Mouse (Mus musculus): ENCODE data around the gene Hnrnpll.

The Hnrnpll gene

DNA sequence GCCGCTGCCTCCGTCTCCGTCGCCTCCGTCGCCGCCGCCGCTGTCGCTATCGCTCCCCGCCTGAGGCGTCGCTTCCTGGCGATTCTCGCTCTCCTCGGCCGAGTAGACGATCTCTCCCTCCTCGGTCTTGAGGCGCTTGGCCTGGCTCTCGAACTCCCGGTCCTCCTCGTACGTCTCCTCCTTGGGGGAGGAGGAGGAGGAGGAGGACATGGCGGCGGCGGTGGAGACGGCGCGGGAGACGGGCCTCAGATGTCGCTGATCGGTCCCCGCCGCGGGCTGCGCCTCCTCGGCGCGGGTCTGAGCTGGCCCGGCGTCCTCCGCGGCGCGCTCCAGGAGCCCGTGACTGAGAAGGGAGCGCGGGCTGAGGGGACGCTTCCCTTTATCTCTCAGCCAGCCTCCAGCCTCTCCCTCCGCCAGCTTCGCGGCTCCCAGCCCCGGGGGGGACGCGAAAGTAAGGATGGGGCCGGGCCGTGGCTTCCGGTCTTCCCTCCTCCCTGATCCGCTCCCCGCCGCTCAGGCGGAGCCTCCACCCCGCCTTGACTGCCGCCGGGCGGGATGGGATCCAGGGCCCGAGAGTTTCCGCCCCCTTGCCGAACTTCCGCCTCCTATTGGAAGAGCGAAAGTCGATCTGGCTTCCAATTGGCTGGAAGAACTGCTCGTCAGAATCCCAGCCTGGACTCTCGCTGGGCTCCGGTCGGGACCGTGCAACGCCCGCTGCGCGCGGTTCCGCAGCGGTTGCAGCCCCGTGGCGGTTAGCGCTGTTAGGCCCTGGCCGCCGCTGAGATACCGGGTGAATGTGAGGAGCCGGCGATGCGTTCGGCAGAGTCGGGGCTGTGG lies at the start of gene Hnrnpll:
Gene Hnrnpll, minus strand, starts transcription at position 552 of the 837 bp plus-strand sequence.
- DNase-seq (ENCODE audit: low read depth), result peak; percentile 98

DNA sequence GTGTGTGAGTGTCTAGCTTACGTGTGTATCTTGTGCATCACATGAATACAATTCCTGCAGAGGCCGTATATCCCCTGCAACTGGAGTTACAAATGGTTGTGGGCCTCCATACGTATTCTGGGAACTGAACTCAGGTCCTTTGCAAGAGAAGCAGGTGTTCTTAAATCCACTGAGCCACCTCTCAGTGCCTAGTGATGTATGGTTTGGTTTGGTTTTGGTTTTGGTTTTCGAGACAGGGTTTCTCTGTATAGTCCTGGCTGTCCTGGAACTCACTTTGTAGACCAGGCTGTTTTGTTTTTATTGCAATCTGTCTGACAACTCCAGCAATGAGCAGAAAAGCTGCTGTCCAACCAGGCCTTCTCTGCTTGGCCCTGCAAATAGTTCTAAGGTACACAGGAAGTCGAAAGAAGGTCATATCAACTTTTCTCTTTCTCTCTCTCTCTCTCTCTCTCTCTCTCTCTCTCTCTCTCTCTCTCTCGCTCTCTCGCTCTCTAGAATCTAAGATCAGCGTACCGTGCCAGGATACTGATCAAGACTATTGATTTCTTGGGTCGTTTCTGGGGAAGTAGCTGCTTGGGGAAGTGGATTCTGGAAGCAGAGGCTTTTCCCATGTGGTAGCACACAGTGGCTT lies 43.3 kb upstream of the Hnrnpll start:
- no peak for DNase-seq (ENCODE audit: low read depth)

DNA sequence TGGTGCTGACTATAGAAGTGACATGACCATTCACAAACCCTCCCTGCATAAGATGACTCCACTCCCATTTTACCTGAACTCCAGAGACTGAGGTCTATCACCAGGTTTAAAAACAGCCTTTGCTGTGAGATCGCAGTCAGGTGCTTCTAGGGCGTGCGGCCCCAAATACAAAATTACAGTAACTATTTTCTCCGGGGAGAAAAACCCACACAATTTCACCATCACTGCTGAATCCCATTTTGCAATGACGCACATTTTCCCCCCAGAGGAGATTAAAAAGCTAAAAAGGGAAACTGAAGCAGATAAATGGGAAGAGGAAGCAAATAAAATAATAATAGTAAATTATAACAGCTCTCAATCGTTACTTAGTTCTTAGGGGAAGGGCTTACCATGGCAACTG lies 37.7 kb upstream of the Hnrnpll start:
- DNase-seq (ENCODE audit: low read depth), result peak; percentile 57

DNA sequence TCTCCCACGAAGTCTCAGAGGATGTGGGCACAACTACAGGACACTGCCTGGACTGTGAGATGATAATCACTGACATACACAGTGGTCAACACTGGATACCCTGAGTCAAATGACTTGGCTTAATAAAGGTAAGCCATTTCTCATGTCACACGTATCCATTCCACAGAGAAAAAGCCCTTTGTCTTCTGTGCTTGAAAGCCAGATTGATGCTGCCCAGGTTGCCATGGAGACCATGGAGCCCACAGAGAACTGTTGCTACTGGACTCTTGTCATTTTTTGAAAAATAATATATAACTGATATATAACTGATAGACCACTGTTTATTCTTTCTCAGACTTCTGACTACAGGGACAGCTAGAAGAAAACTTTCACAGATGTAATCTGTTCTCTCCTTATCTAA lies 35.1 kb upstream of the Hnrnpll start:
- no peak for DNase-seq (ENCODE audit: low read depth)

DNA sequence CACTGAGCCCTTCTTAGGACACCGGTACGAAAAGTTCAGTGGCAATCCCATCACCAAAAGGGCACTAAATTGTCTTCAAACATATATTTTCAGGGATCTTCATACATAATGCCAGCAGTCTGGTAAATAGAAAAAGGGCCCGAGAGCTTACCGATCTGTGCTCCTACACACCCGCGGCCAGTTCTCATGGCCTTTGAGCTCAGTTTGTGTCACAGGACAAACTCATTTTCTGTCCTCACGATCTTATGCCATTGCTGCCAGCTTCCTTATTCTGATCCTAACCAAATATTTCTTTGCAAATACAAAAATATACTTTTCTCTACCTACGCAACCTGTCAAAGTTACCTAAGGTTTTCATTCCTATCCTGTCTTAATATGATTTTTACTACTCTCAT lies 34.6 kb upstream of the Hnrnpll start:
- DNase-seq (ENCODE audit: low read depth), result no peak

DNA sequence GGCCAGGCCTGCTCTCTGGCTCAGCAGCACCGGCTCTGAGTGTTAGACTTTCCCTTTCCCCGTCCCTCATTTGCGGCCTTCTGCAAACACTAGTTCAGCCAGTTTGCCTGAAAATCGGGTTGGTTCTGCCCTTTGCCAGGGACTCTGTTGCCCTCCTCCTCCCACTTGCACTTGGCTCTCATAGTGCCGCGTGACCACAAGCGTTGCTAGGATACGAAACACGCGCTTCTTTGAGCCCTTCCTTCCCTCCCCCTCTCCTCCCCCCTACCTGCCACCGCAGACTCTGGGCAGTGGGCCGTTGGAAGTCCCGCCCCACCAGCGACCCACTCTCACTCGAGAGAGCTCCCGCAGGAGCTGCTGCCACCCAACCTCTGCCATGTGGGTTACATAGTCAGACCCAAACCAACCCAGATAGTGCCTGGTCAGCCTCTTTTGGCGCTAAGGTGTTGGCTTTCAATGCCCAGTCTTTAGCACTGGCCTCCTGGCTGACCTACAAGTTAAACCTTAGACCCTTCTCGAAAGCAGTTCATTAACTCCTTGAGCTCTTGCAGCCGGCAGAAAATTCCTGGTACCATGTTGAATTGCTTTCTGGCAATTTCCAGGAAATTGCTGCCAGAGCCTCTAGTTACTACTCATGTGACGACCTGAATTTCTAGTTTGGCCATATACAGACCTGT lies 34.0 kb upstream of the Hnrnpll start:
- DNase-seq (ENCODE audit: low read depth), result no peak

DNA sequence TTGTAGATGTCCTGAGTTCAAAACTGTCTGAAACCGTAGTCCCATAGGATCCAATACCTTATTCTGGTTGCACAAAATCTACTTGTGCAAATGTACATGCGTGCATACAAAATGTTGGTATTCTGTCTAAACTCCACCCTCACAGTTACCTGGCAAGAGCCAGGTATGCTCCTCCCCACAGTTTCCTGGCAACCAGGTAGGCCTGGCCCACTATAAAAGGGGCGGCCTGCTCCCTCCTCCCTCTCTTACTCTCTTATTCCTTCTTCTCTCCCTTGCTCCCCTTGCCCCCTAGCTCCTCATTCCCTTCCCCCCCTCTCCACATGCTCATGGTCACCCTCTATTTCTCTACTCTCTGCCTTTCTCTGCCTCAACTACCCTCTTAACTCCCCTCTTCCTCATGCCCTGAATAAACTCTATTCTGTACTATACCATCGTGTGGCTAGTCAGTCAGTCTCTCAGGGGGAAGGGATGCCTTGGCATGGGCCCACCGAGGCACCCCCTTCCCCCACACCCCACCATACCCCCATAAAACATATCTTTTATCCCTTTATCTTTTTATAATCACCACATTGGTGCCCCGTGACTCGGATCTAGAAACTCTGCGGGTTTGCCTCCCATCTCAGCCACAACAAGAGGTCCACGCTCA lies 33.2 kb upstream of the Hnrnpll start:
- no peak for DNase-seq (ENCODE audit: low read depth)

DNA sequence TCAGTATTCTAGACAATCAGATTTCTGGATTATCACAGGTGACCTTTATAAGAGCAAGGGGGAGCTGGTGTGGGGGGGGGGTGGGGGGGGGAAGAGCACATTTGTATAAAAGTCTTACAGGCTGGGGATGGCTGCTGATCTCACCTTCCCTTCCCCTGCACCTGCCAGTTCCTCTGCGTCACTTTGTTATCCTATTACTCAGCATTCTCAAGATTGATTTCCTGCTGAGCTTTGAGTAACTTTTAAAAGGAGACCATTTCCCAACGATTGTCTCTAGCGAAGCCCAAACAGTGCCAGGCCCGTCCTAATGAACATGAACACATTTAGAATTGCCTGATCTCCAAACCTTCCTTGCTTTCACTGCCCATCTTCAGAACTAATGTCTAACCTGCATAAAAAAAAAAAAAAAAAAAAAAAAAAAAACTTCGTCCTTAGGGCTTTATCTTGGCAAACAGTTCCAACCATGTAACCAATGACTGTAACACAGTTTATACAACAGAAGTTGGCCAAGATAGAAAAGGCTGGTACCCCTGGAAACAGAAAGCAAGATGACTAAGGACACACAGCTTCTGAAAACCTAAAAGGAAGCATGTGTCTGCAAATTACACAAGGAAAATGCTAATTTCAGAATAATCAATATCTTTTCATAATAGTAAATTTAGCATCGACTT lies 29.9 kb upstream of the Hnrnpll start:
- DNase-seq (ENCODE audit: low read depth), result no peak

DNA sequence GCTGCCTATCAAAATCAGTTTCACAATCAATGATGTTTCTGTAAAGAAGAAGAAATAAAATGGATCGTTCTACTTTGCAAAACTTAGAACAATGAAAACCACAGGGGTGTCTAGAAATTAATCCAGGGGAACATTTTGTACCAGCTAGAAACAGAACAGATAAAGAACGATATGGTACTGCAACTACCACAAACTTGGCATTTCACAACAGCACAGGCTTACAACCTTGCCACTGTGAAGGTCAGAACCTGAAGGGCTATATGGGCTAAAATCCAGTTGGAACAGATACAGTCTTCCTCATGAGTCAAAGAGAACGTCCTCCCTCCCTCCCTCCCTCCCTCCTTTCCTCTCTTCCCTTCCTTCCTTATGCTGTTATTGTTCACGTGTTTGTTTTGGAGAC lies 28.4 kb upstream of the Hnrnpll start:
- no peak for DNase-seq (ENCODE audit: low read depth)

DNA sequence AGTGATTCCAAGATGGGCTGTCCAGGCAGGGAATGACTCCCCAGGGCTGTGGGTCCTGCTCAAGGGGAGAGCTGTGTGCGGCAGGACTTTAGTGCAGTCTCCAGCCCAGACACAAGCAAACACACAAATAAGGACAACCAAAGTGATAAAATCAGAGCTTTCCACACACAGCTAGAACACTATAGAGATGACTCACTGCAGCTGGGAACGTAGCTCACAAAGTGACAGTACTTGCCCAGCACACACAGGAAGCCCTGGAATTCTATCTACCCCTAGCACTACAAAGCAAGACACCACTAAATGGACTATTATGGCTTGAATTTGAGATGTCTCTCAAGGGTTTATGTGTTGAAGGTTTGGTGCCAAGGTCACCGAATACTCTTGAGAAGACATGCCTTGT lies 26.0 kb upstream of the Hnrnpll start:
- no peak for DNase-seq (ENCODE audit: low read depth)

DNA sequence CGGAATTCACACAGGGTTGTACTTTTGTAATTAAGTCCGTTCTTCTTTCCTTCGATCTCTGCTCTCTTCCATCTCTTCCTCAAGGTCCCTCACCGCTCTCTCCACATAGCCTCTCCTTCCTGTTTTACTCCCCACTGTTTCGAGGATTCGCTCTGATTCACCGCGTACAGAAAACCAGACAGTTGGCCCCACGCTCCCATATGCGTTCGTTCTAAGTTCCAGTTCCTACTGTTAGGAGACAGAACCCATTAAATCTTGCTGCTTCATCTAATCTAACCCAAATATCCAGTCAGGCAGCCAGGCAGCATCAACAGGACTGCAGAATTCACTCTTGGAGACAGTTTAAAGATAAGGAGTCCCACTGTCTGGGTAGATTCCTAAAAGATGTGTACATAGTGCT lies 24.5 kb upstream of the Hnrnpll start:
- DNase-seq (ENCODE audit: low read depth), result no peak

DNA sequence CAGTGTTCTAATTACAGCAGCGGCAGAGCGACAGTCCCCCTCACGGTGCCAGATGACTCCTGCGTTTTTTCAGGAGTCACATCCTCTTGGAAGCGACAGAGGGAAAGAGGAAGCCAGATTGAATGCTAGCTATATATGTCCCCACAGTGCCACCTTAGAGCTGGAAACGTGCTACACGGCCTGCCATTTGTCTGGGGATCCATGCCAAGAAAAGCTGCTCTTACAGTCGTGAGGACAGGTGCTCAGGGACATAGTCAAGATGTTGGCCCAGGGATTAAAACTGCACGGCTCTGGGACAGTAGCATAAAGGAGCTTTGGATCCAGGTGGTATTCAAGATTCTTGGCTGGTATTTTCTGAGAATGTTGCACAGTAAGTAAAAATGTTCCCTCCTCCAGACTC lies 22.3 kb upstream of the Hnrnpll start:
- DNase-seq (ENCODE audit: low read depth), result no peak

DNA sequence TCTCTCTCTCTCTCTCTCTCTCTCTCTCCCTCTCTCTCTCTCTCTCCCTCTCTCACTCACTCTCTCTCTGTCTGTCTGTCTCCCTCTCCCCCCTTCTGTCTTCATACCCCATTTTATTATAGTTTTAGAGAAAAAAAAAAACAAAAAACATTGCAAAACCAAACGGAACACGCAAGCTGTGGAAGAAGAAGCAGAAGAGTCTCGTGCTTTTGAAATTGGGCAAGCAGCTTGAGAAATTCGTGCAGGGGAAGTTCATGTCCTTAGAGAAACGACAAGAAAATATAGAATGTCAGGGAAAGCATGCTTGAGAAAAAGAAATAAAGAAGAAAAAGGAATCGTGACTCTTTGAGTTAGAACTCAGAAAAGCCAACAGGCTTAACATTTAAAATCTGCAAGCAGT lies 21.1 kb upstream of the Hnrnpll start:
- DNase-seq (ENCODE audit: low read depth), result no peak

DNA sequence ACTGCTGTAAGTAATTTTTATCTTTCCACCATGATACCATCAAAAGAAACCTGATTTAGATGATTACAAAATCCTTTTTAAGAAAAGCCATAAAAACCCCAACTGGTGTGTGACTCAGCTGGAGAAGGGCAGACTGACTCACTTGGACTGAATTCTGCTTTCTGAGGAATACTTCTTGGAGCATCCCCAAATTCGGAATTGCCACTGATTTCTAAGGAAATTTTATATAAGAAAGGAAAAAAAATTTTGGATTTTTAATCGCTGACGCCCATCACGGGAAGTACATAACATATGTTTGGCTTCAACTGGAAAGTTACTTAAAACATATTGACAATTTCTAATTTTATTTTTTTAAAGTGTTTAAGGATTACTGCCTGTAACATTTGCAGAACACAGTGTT lies 16.6 kb upstream of the Hnrnpll start:
- peak; percentile 82 for DNase-seq (ENCODE audit: low read depth)

DNA sequence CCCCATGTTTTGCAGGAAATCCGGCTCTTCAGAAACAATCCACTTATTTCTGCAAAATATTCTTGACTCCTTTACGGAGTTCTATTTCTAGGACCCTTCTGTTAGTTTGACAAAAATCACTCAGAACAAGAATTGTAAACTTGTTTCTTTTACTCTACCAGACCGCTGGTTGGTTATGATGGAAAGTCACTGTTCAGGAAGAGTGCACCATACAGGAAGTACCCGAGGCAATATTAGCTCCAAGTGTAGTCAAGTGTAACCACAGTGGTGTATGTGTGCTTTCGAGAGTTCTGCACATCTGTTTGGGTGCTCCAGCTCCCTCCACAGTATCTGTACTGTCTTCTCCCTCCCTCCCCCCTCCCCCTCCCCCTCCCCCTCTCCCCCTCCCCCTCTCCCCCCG lies 5.1 kb upstream of the Hnrnpll start:
- no peak for DNase-seq (ENCODE audit: low read depth)

DNA sequence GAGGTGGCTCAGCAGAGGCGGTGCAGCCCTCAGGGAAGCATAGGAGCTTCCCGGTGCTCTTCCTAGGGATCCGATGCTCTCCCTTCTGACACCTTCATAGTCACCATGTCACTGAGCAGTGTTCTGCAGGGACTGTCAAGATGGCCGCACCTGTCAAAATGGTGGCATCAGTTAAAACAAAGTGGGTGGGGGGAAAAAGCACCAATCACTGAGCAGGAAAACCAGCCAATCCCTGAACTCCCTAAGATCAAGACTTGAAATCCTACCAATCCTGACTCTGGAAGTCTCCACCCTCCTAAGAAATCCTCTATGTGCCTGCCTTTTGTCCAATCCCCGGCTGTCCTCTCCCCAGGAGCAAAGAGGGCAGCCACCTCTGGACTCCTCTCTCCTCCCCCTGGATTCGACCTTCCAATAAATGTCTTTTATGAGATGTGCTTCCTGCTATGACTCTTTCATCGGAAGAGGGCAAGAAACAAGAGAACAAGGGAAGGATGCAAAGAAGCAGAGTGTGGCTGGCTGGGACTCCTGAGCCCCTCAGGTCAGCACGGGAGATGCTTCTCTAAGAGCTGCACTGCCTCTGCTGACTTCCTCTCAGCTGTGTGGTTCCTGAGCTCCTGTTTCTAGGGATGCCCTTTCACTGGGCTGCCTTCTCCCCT lies 1.8 kb upstream of the Hnrnpll start:
- DNase-seq (ENCODE audit: low read depth), result no peak

DNA sequence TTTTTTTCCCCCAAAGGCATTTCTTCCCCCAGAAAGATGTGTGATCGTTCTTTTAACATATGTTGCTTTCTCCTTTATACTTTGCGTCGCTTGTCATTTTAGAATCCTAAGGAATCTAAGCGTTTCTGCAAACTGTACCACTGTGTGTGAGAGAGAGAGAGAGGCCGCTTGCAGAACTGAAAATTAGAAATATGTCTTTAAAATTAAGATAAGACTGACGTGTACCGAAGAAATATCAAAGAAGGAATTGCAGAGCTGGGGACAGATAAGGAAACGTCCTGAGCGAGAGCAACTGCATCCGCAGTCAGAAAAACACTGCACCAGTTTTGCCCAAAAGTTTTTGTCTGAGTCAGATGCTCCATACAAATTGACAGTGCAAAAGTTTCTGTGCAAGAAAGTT lies 1.3 kb upstream of the Hnrnpll start:
- DNase-seq (ENCODE audit: low read depth), result no peak

DNA sequence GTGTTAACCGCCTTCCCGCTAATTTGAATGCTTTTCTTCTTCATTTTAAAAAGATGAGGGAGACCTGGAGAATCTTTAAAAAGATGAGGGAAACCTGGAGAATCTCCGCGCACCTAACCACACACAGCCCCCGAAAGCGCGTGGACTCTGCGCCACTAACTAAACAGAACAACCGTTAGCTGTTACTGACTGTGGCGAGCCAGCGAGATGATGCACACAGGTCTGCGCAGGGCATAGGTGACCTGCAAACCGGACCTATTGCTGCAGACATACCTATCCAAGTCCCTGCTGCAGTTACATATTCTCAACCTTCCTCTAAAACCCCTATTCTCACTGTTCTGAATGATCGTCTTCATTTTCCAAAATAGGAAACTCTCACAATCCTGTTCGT lies 481 bp upstream of the Hnrnpll start:
- DNase-seq (ENCODE audit: low read depth), result no peak

DNA sequence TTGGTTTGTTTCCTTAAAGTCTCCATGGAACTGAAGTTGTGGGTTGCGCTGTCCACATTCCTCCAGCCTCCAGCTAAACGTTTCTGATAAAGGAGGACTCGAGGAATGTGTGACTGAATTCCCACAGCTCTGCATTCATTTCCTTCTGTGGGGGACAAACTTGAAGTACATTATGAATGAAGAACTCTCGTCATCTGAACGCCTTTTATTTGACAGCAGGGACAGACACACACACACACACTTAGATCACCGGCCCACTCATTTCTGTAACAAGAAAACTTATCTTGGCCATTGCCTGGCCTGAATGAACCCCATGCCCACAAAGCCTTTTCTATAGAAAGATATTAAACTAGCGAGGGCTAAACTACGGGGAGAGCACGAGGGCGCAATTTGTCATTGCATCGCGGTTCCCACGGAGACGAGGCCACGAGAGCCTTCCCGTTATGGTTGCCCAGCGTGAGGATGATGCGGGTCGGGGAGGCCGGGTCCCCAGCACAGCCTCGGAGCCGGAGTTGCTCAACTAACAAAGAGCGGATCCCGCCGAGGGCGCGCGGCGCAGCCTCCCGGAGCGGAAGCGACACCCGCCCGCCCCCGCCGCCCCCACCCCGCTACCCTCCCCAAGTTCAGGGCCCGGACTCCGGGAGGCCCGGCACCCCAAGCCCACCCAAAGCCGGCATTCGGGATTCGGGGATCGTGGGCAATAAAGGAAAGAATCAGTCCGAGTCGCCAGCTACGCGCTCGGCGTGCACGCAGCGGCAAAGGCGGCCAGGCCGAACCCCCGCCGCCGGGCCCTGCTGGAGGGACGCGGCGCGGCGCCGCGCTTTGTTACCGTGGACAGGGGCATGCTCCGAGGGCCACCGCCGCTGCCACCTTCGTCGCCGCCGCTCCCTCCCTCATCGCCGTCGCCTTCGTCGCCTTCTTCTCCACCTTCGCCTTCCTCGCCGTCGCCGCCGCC lies 1.0 kb downstream of the Hnrnpll start:
- DNase-seq (ENCODE audit: low read depth), result peak; percentile 60

DNA sequence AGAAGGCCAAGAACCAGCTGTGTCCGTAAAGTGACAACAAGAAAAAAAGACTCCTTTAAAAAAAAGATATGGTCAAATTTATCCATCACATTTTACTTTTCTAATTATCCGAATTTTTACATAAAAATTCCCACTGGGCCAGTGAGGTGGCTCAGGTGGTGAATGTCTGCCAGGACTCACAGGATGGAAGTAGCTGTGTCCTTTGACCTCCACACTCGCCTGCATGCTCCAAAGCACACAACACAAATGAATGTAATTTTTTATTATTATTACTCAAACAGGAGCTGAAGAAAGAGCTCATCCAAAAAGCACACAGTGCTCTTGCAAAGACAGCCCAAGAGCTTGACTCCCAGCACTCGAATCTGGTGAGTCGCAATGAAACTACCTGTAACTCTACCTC lies 2.0 kb downstream of the Hnrnpll start:
- no peak for DNase-seq (ENCODE audit: low read depth)

DNA sequence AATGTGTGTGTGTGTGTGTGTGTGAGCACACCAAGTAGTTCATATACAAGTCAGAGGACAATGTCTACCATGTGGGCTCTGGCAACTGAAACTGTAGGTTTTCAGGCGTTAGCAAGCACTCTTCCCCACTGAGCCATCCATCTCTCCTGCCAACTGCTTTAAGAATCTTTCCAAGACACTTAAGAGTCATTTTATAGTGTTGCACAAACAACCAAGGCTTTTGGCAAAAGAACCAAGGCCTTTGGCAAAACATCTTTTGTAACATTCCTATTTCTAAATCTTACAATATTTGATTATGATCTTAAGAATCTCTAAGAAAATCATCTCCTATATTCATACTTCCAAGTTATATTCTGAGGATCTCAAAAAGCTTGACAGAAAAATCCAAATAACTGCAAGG lies 2.4 kb downstream of the Hnrnpll start:
- peak; percentile 76 for DNase-seq (ENCODE audit: low read depth)

Data from NIH3T3 (cell line).